Mouse (Mus musculus) right cerebral cortex, adult 2 months (tissue): Measurements from ENCODE around the gene Hspb9.

ENCODE experiments used
- DNase-seq, 2 experiments: peaks; one replicate each; pipeline ENCODE4 v3.0.0; 2021 to 2022; ENCODE audit warnings: low spot score in 2 of 2

Hspb9 gene

DNA sequence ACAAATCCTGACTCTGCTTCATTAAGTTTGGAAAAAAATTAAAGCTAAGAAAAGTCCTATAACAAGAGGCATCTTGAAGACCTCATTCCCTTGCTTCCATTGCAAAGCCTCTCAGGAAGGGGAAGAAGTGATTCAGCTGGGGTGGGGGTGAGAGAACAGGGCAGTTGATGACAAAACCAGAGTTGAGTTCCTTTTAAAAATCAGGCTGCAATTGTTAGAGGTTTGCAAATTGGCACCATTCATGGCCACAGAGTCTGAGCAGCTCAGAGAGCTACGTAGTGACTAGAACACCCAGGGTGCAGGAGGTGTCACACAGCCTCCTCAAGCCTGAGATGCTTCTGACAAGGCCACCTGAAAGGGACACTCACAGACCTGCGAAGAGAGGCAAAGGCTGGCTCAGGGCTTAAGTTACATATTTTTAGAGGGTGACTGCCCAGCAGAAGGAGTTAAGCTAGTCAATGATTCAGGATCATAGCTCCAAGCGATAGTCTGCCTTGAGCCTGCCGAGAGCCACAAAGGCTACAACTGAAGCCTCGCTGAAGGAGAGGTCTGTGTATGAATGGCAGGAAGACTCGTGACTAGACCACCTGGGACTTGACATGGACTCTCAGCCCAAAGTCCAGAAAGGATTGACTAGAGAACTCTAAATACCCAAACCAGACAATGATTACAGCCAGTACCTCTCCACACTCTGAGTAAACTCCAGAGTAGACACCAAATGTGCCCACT lies 17.0 kb downstream of the Hspb9 start:
- no peak for DNase-seq

DNA sequence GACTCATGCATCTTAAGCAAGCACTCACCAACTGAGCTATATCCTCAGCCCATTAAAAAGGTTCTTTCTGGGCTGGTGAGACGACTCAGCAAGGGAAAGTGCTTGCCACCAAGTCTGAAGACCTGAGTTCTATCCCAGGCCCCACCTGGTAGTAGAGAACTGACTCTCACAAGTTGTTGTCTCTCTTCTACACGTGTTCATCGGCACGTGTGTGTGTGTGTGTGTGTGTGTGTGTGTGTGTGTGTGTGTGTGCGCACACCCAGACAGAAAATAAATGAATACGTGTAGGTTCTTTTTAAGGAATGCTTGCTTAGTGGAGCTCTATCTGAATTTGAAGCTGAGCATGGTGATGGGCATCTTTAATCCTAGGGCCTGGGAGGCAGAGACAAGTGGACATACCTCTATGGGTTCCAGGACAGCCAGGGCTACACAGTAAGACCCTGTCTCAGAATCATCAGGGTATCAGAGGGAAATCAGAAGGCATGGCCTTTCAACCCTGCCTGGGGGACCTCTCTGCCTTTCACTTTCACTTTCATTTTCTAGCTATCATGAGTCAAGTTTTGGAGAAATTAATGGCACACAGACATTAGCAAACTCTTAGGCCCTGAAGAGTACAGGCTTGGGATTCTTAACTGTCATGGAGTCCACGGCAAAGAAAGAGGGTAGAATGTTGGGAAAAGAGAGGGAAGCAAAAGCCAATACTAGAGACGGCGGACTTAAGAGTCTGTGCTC lies 21.6 kb downstream of the Hspb9 start:
- no peak for DNase-seq

DNA sequence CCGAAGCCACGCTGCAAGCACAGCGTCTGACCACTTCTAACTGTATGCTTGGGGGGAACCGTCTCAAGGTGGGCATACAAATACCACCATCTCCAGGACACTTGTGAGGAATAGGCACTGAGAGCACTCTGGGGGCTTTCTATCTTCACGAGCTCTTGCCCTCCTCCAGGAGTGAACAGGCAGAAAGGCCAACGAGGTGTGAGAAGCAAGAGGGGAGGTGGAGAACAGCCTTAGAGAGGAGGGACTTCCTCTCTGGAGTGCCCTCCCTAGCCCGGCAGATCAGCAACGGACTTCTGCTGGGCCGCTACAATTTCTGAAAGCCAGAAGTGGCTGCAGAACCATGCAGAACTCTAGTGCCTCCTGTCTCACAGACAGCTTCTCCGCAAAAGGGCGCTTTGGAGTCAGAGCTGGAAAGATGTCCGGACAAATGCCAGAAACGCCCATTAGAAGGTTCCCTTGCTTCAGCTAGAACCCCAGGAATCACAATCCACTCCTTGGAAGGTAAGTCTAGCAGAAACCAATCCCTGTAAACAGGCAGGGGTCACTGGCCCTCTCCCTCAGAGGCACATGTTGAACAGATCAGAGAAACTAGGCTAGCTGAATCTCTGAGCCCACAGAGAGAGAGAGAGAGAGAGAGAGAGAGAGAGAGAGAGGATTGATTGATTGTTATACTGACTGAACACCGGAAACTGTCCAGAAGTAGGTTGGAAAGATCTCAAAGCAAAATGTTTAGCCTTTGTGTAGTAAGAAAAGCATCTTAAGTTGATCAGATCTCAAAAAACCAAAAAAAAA lies 22.5 kb downstream of the Hspb9 start:
- DNase-seq: no peak

DNA sequence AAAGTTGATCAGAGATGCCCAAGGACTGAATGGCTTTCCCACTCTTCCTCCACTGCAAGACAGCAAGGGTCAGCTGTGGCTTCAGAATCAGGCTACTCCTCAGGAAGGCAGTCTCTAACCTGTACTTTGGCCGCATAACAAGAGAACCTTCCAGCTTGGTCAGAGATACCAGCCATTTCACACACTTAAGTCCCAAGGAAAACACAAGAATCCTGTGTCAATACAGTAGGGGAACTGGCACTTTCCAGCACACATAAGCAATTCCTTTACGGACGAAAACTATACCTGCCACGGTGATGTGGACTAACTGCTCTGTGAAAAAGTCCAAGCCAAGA lies 23.1 kb downstream of the Hspb9 start:
- no peak for DNase-seq

DNA sequence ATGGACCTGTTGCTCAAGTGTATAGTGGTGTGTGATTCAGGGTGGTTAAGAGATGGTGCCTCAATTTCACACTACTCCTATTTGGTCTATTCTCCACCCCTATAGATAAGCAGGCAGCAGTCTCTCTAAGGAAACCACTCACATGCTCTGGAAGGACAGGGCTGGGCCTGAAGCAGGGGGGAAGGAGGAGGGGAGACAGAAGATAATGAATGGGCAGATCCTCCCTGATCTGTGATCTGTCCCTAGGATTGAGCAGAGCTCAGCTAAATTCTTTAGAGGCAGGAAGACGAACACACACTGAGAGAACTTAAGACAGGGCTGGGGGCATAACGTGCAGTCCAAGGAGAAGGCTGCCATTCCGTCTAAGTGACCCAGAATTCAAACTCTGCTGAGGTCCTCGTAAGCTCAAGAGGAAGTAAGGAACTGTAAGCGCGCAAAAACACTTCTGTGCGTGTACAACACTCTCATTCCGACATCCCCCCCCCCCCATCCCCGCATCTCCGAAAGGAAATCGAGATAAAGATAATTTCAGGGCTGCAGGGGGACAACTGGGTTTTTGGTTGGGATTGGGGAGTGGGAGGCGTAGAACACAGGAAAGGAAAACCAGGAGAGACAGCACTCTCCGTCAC lies 23.6 kb downstream of the Hspb9 start:
- no peak for DNase-seq

DNA sequence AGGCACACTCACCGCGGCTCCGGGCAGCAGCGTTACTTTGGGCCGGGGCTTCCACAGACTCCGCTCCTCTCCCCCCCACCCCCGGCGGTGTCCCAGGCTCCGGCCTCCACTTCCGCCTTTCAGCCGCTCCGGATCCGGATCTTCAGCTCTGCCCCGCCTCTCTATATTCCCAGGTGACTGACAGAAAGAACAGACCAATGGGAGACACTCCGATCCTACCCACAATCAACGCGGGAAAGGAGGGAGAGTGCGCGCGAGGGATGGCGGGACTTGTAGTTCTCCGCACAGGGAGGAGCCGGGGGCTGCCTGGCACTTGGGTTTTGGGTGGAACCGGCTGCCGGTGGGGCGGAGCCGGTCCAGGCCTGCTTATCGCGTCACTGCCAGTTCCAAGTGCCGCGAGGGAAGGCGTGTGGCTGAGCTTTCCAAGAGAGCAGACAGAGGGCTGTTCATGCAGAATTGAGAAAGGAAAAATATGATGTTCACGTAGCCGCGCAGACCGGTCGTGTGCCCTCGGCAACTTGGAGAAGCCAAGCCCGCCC lies 24.5 kb downstream of the Hspb9 start, which contains the start of gene Rab5c:
TSS of gene Rab5c (minus strand) at position 150 of the 539 bp plus-strand sequence.
- peak; percentile 99 for DNase-seq

GRCm38 (mm10) chr11:100738749-100739148 lies 25.1 kb downstream of the Hspb9 start:
- DNase-seq: no peak

DNA sequence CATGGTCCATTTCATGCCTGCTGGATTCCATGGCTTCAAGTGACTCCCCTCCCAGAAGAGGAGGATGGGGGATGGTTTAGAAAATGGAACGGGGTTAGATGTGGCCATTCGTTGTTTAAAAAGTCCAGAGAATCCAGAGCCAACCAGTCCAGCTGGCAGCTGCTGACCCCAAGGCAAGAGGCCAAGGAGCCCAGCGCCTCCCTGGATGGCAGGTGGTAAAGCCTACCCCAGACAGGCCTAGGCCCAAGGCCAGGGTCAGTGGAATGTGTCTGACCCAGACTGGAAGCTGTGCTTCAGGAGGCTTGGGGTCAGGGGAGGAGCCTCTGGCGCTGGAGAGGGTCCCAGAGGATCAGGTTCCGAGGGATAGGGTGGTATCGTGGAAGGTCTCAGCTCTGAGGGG lies 27.7 kb downstream of the Hspb9 start:
- DNase-seq: no peak

DNA sequence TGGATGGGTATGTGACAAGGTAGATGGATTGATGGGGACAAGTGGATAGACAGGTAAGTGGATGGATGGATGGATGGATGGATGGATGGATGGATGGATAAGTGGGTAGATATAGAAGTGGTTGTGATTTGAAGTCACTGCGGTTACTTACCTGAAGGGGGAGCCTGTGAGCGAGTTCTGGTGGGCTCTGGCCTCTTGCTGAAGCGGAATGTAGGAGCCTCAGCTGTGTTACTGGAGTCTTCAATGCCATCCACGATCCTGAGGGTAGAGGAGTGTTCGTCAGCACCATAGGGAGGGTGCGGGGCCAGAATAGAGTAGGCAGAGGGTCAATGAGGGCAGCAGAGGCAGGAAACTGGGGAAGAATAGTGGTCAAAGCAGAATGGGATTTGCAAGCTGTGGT lies 31.4 kb downstream of the Hspb9 start:
- peak; percentile 64 to 70 for DNase-seq

DNA sequence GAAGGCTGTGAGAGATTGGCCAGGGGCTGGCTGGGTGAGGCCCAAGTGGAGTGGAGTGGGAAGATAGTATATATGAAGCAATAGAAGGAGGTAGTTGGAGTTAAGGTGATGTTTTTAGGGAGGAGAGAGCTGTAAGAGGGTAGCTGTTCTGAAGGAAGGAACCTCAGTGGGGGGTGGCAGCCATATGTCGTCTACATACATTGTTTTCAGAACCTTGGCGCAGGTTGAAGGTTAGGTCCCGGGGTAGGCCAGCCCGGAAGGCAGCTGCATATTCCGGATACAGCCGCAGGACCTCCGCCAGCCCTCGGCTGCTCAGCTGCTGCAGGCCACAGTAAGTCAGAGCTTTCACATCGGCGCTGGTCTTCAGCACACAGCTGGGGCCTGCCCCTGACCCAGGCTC lies 32.9 kb downstream of the Hspb9 start:
- no peak for DNase-seq

DNA sequence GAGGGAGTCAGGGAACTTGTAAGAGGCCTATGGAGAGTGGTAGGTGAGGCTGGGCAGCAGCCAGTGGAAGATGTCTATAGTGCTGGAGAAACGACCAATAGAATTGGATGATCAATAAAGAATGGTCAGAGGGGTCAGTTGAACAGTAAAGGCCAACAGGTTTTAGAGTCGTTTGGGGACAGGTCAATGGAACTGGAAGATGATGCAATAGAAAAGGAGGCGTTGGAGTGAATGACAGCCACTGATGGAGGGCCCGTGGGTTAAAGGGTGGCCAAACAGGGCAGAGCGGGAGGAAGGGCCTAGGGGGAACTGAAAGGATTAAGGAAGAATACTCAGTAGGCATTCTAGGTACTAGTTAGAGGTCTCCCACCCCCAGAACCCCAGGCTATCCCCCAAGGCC lies 33.5 kb downstream of the Hspb9 start:
- DNase-seq: no peak

DNA sequence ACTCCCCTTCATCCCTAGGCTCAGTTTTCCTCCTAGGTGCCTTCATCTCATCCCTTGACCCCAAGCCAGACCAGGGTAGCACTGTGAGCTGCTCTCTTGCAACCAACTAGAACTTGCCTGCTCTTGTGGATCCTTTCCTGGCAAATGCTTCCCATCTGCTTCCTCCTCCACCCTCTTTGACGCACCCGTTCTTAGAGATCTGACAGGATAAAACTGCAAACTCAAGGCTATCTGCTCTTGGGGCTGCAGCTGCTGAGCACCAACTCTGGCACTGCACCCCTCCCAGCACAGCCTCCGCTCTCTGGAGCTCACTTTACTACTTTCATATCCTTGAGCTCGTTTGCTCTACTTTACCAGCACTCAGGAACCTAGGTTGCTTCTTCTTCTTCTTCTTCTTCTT lies 35.0 kb downstream of the Hspb9 start:
- no peak for DNase-seq

DNA sequence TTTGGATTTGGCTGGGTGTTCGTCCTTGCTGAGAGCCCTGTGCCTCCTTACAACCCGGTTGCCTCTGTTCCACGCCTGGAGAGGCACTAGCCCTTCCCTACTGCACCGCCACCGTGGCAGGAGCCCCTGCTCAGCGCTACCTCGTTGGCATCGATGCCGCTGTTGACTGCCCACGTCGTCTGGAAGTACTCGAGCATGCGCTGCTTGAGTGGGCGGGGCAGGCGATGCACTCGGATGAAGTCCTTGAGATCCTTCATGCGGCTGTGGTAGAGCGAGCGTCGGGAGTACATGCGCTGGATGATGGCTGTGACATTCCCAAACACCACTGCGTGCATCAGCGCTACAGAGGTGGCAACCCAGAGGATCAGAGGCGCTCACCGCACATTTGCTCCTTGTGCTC lies 35.8 kb downstream of the Hspb9 start:
- peak; percentile 56 to 57 for DNase-seq

GRCm38 (mm10) chr11:100750127-100750526 lies 36.5 kb downstream of the Hspb9 start:
- DNase-seq: no peak

- DNase-seq: no peak
Measured at GRCm38 (mm10) chr11:100752294-100752693, 38.6 kb downstream of the Hspb9 start.

DNA sequence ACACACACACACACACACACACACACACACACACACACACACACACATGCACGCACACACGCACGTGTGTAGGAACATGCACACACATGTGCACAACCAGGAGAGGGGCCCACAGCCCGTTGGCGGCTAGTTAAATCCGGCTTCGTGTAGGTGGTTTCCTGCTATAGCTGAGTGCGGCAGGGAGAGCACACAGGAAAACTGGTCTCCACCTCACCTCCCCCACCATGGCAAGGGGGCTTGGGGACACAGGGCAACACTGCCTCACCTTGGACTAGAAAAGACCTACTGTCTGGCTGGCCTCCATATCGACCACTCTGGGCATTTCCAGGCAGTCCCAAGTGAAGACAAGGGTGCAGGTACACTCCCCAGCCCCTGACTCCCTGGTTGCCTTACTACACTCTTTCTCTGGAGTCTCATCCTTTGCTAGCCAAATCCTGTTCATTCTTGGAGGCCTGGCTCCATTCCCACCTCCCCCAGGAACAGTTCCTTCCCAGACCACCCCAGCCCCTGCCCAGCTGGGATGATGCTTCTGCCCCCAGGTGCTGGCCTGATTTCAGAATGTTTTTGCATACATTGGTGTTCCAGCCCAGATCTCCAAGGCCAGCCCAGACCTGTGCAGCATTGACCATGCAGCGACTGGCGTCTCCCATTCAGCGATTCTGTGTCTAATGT lies 40.5 kb downstream of the Hspb9 start:
- peak; percentile 75 to 79 for DNase-seq

DNA sequence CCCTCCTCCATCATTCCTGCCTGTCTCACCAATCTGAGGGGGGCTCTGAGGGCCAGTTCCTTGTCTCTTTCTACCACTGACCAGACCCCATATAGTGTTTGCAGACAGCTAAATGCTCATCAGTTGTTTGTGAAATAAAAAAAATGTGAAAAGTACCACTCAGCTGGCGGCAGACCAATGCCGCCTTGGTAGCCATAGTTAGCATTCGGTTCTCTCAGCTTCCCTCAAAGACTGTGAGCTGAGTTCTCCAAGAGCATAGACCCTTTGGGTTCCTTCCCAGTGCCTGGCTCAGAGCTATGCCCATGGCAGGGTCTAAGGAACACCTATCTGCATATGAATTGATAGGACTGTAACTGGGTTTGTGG lies 41.0 kb downstream of the Hspb9 start:
- DNase-seq: peak; percentile 42 to 66

DNA sequence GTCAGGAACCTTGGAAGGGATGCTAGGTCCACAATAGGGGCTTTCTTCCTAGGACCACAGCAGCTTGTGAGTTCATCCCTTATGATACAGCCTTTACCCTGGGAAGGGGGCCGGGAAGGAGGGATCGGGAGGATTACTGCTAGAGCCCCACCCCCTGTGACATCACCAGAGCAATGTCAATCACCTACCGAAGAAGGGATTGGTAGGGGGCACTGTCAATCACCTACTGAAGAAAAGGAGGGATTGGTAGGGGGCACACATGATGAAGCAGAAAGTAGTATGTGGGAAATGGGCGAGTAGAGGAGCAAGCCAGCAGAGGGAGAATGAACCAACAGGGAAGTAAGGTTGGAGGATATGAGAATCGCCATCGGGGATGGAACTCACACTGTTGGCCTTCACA lies 42.8 kb downstream of the Hspb9 start:
- no peak for DNase-seq

- DNase-seq: no peak
Measured at GRCm38 (mm10) chr11:100757566-100757965, 43.9 kb downstream of the Hspb9 start.

DNA sequence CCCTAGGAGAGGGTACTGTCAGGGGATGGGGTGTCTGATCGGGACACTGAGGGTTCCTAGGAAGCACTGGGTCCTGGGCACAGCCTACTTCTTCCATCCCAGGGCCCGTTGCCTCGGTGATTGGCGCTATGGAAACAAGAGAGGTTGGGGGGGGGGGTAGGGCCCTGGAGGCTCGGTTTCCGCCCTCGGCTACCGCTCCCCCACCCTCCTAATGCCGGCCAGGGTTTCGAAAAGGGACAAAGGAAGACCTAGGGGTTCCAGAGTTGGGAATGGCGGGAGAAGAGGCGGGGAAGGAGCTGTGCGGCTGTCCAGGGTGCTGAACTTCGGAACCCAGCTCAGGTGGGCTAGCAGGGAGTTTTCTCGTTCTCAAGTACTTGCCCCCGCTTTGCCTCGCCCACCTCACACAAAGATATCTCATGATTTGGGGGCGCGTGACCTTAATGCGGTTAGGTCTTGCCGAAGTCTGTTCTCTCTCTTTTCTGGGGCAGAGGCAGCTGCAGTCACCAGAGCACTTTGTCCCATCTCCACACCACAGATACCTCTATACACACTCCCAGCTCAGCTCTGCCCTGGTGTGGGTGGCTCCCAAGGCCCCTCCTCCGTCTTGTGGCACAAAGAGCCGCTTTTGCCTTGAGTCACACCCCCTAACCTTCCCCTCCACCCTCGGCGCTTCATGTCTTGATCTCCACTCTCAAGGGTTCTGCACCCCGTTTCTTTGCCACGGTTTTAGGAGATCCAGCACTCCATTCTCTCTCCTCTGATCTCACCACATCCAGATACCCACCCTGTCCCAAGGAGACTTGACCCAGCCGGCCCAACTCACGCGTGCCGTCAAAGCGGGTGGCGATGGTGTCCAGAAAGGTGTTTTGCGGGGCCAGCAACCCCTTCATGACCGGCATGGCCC lies 45.3 kb downstream of the Hspb9 start:
- DNase-seq: peak in 1 of 2 experiments; percentile 43
